Comparison of ENCODE assay signal across 9 mouse cellular contexts in genomic region chr1:23255925-23256629, GRCm38 (mm10).
A peak's percentile ranks its signal among the peaks of the same experiment; 100 is the strongest.
DNase-seq lines count a peak whose midpoint lies in the region; ATAC-seq and TF ChIP-seq lines count a peak whose summit lies in the region.
"Had no signal": no experiment of that assay in that cellular context is flagged by ENCODE, and none has a peak within 500 bp of the region (broad histone marks: within the 10 kb centered on the region; RNA-seq: fewer than 3 reads in every experiment).

No protein-coding gene starts in this region.

- peak; percentile 98 for ATAC-seq in limb, embryonic 12.5 days (ENCODE audit: insufficient number of reproducible peaks, insufficient read depth, low FRiP score, low TSS enrichment, low read depth)
- peak; percentile 99 for ATAC-seq in midbrain, embryonic 15.5 days (replicated peaks)

- H3K4me3 ChIP-seq in embryonic fibroblast, embryonic 13.5 days (ENCODE audit: insufficient read depth, low read length): peak overlapping the region; percentile 96
- H3K4me3 ChIP-seq in limb, embryonic 12.5 days (replicated peaks): peak overlapping the region; percentile 72
- peak overlapping the region; percentile 63 for H3K4me3 ChIP-seq in midbrain, embryonic 15.5 days

- H3K4me2 ChIP-seq in limb, embryonic 12.5 days: peak overlapping the region; percentile 73
- H3K4me2 ChIP-seq in midbrain, embryonic 15.5 days: peak overlapping the region; percentile 69

- no peaks in the 10 kb centered on the region; the same call in 1 of the 2 replicates for H3K4me1 ChIP-seq in embryonic fibroblast, embryonic 13.5 days (ENCODE audit: control insufficient read depth, insufficient read depth, low read length)
- peaks cover 4% of the 10 kb centered on the region for H3K4me1 ChIP-seq in limb, embryonic 12.5 days (replicated peaks)
- H3K4me1 ChIP-seq in midbrain, embryonic 15.5 days: peaks cover 21% of the 10 kb centered on the region

- WGBS in limb, embryonic 12.5 days: 1% methylated on average over 42 of the region's 80 CpGs
- under 1% methylated on average over 67 of the region's 80 CpGs for WGBS in midbrain, embryonic 15.5 days

- DNase-seq in B cell, adult 2 months: peak; percentile 83 to 86
- DNase-seq in brain, adult 2 months (ENCODE audit: low read depth, low spot score): peak; percentile 99
- peak; percentile 92 for DNase-seq in heart, adult 8-10 months (ENCODE audit: low spot score)
- DNase-seq in kidney, adult 8-10 months: peak; percentile 96 to 97
- DNase-seq in spleen, adult 18-20 months: peak; percentile 78 to 79

- H3K27ac ChIP-seq in embryonic fibroblast, embryonic 13.5 days (ENCODE audit: insufficient read depth, low read length): peak overlapping the region; percentile 53
- peak overlapping the region; percentile 91 for H3K27ac ChIP-seq in limb, embryonic 12.5 days
- peak overlapping the region; percentile 93 for H3K27ac ChIP-seq in midbrain, embryonic 15.5 days

- TF ChIP-seq CTCF in embryonic fibroblast, embryonic 13.5 days (IDR thresholded peaks at IDR 0.05; ENCODE audit: borderline replicate concordance, insufficient read depth, low read length): no peak

- H3K9me3 ChIP-seq in limb, embryonic 12.5 days: no peaks in the 10 kb centered on the region
- H3K9me3 ChIP-seq in midbrain, embryonic 15.5 days: no peaks in the 10 kb centered on the region

- H3K27me3 ChIP-seq in limb, embryonic 12.5 days: no peaks in the 10 kb centered on the region
- H3K27me3 ChIP-seq in midbrain, embryonic 15.5 days (replicated peaks): no peaks in the 10 kb centered on the region
- H3K27me3 ChIP-seq: CH12.LX had no signal

- peak; percentile 93 for TF ChIP-seq POLR2A in embryonic fibroblast, embryonic 13.5 days (IDR thresholded peaks at IDR 0.05; ENCODE audit: low read depth, low read length)

- peak overlapping the region; percentile 82 for H3K9ac ChIP-seq in limb, embryonic 12.5 days (replicated peaks)
- H3K9ac ChIP-seq in midbrain, embryonic 15.5 days: peak overlapping the region; percentile 62

- no peaks in the 10 kb centered on the region for H3K36me3 ChIP-seq in limb, embryonic 12.5 days
- H3K36me3 ChIP-seq in midbrain, embryonic 15.5 days (replicated peaks): no peaks in the 10 kb centered on the region

Comparison
In these comparisons a context has a peak if more than half of its experiments do, and no peak if none do; other contexts are left out.
1. Peak in every context shown above with its lines: DNase-seq, ATAC-seq, H3K4me3 ChIP-seq and H3K27ac ChIP-seq.